Mouse (Mus musculus) intestine, postnatal 0 days (tissue): ENCODE measurements around the gene Ms4a6c. TPM values are rescaled to one million over a fixed set of nuclear protein-coding genes. Genes with fewer than 3 reads are reported as not detected.
"Not testable (repeated sequence)": the region's sequence is repeated elsewhere in the genome, so short reads cannot be mapped to it uniquely, and the experiment has no call there.

Experiments used
- ATAC-seq: fragments of 200-750 bp; cut with Nextera tagmentation; 2 replicates; pipeline ENCODE4 v1.8.0; 2017; ENCODE audit warnings: mild to moderate bottlenecking, moderate TSS enrichment, moderate library complexity
- H3K27ac ChIP-seq: fragments of 300-500 bp; sonication (generic); 2 replicates; pipeline ENCODE4 v1.5.1; 2014; ENCODE audit warnings: mild to moderate bottlenecking, low read depth, low read length, moderate library complexity
- H3K27me3 ChIP-seq: fragments of 300-500 bp; sonication (generic); replicated peaks from 2 replicates; pipeline ENCODE4 v1.6.1; 2014; ENCODE audit warnings: low read length, mixed read lengths; ENCODE audit not compliant: control insufficient read depth, insufficient read depth
- H3K36me3 ChIP-seq: fragments of 300-500 bp; sonication (generic); 2 replicates; pipeline ENCODE4 v1.6.1; 2014; ENCODE audit warnings: mild to moderate bottlenecking, moderate library complexity; ENCODE audit not compliant: control insufficient read depth, insufficient read depth
- H3K4me1 ChIP-seq: fragments of 300-500 bp; sonication (generic); replicated peaks from 2 replicates; pipeline ENCODE4 v1.6.1; 2014; ENCODE audit warnings: antibody characterized with exemption, low read length, mixed read lengths; ENCODE audit not compliant: control insufficient read depth, insufficient read depth
- H3K4me2 ChIP-seq: fragments of 300-500 bp; sonication (generic); replicated peaks from 2 replicates; pipeline ENCODE4 v1.6.1; 2014; ENCODE audit warnings: low read depth, mild to moderate bottlenecking, moderate library complexity
- H3K4me3 ChIP-seq: fragments of 300-500 bp; sonication (generic); 2 replicates; pipeline ENCODE4 v1.5.1; 2014; ENCODE audit warnings: low read depth, low read length
- H3K9ac ChIP-seq: fragments of 300-500 bp; sonication (generic); 2 replicates; pipeline ENCODE4 v1.6.1; 2014; ENCODE audit warnings: mild to moderate bottlenecking, low read depth, low read length
- H3K9me3 ChIP-seq: fragments of 300-500 bp; sonication (generic); 2 replicates; pipeline ENCODE4 v1.6.1; 2016; ENCODE audit warnings: mixed run types; ENCODE audit not compliant: control insufficient read depth
- CTCF ChIP-seq: sonication (generic); IDR thresholded peaks from 2 replicates; pipeline ENCODE4 v1.5.1; 2016; ENCODE audit warnings: low read depth, mild to moderate bottlenecking, control low read depth, antibody characterized with exemption, moderate library complexity
- whole genome bisulfite sequencing: fragments of 180-500 bp; shearing (Covaris S2); extraction: QIAGEN DNeasy Blood & Tissue Kit; methylation state at CpG from one replicate; pipeline ENCODE4 v1.1.7; 2014; 5-methylcytosine and 5-hydroxymethylcytosine counted together
- polyA plus RNA-seq: library from polyadenylated mRNA; unstranded; fragments of >200 nt; fragmentation: Nextera tagmentation; extraction: Ambion mirVana; gene quantifications from 2 replicates; pipeline ENCODE4 v1.2.1, GENCODE M21; 2015

The Ms4a6c gene
- polyA plus RNA-seq, 1 experiment from 2014 or later: 7.9 TPM

DNA sequence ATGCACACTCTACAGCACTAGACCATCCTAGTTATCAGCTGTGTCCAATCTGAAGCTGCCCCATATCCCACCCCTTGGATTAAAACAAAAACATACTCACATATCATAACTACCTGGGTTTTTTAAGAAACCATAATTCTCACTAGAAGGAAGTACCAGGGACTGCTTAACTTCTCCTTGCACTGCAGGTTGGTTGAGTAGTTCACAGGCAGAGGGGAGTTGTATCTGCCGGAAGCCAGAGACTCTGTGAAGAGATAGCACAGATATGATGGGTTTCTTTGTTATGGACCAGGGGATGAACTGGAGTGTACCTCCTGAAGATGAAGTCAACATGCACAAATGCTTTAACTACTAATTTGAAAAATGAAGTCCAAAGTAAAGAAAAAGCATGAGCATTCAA, 31.6 kb downstream of the Ms4a6c start:
- no peak for ATAC-seq
- no peaks in the 10 kb centered on the region for H3K9me3 ChIP-seq
- no peaks in the 10 kb centered on the region for H3K27me3 ChIP-seq
- no peak overlapping the region for H3K9ac ChIP-seq
- H3K4me1 ChIP-seq: no peaks in the 10 kb centered on the region
- no peaks in the 10 kb centered on the region for H3K36me3 ChIP-seq
- 84% methylated on average over 1 of the region's 1 CpGs for WGBS
- no peak overlapping the region for H3K4me2 ChIP-seq
- no peak for TF ChIP-seq CTCF
- H3K27ac ChIP-seq: no peak overlapping the region
- no peak overlapping the region for H3K4me3 ChIP-seq

DNA sequence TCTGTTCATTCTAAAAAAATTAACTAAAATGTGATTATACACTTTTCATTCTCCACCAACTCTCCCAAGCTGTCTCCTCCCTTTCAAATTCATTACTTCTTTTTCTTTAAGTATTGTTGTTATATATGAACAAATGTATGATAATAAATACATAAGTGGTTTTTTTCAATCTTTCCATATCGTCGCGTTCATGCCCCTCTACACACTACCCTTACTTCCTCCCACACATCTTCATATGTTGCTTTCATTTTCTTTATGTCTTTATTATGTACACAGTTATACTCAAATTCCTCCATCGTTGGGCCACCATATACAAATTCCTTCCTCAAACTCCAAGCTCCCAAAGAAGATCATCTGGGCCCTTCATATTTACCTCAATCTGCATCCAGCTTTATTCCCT, 32.2 kb downstream of the Ms4a6c start:
- no peak for TF ChIP-seq CTCF
- 85% methylated on average over 4 of the region's 4 CpGs for WGBS
- Histone ChIP-seq H3K4me3 (no peak overlapping the region), H3K36me3 (no peaks in the 10 kb centered on the region), H3K27me3 (no peaks in the 10 kb centered on the region), H3K9ac (no peak overlapping the region), H3K9me3 (no peaks in the 10 kb centered on the region), H3K4me2 (no peak overlapping the region), H3K4me1 (no peaks in the 10 kb centered on the region), H3K27ac (no peak overlapping the region)
- ATAC-seq: no peak

- H3K9me3 ChIP-seq: no peaks in the 10 kb centered on the region
Observed at GRCm38 (mm10) chr19:11504857-11505256, 35.7 kb downstream of the Ms4a6c start.

DNA sequence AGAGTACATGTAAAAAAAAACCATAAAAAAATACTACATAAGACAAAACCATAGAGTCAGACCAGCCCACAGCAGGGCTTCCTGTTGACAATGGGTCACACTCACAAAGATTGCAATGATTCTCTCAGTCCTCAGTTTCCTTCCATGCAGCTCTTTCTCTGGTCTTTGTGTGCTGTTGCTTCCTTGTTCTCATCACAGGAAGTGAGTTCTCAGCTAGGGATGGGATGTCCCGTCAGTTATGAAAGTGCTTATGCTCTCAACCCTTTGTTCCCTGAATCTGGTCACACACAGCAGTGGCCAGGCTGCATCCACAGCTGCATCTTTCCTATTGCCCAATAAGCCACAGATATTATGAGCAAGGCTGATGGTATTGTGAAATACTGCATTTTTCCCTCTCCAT, 44.3 kb downstream of the Ms4a6c start:
- no peak for TF ChIP-seq CTCF
- no peak overlapping the region for H3K27ac ChIP-seq
- no peak for ATAC-seq
- WGBS: 41% methylated on average over 1 of the region's 1 CpGs
- H3K4me2 ChIP-seq: no peak overlapping the region
- H3K4me1 ChIP-seq: no peaks in the 10 kb centered on the region
- no peak overlapping the region for H3K9ac ChIP-seq
- no peaks in the 10 kb centered on the region for H3K9me3 ChIP-seq
- H3K36me3 ChIP-seq: no peaks in the 10 kb centered on the region
- no peaks in the 10 kb centered on the region for H3K27me3 ChIP-seq
- no peak overlapping the region for H3K4me3 ChIP-seq

More at GRCm38 (mm10) chr19:11504857-11505256, 35.7 kb downstream of the Ms4a6c start:
- WGBS: 59% methylated on average over 1 of the region's 1 CpGs
- ATAC-seq: no peak
- Histone ChIP-seq H3K4me2 (no peak overlapping the region), H3K4me1 (no peaks in the 10 kb centered on the region), H3K36me3 (no peaks in the 10 kb centered on the region), H3K27me3 (no peaks in the 10 kb centered on the region), H3K4me3 (no peak overlapping the region), H3K27ac (no peak overlapping the region), H3K9ac (no peak overlapping the region)
- no peak for TF ChIP-seq CTCF

GRCm38 (mm10) chr19:11516246-11516645, 47.1 kb downstream of the Ms4a6c start, which contains the start of gene Ms4a6b:
TSS of gene Ms4a6b (plus strand) at chr19:11516512.
- Histone ChIP-seq H3K4me1 (no peaks in the 10 kb centered on the region), H3K27me3 (no peaks in the 10 kb centered on the region), H3K9ac (no peak within 1 kb of the TSS), H3K4me3 (no peak within 1 kb of the TSS), H3K4me2 (no peak within 1 kb of the TSS), H3K9me3 (no peaks in the 10 kb centered on the region), H3K36me3 (no peaks in the 10 kb centered on the region), H3K27ac (no peak within 1 kb of the TSS)
- no peak for TF ChIP-seq CTCF
- no peak for ATAC-seq

- H3K27ac ChIP-seq: no peak overlapping the region
- 37% methylated on average over 4 of the region's 4 CpGs for WGBS
Observed at GRCm38 (mm10) chr19:11516845-11517244, 47.7 kb downstream of the Ms4a6c start.

GRCm38 (mm10) chr19:11517373-11517772, 48.2 kb downstream of the Ms4a6c start:
- not testable (repeated sequence) for H3K36me3 ChIP-seq, H3K9me3 ChIP-seq, H3K9ac ChIP-seq, H3K27ac ChIP-seq, H3K4me2 ChIP-seq, H3K4me1 ChIP-seq, ATAC-seq, H3K27me3 ChIP-seq, H3K4me3 ChIP-seq
- 38% methylated on average over 1 of the region's 1 CpGs for WGBS

More at GRCm38 (mm10) chr19:11516845-11517244, 47.7 kb downstream of the Ms4a6c start:
- Histone ChIP-seq H3K36me3 (no peaks in the 10 kb centered on the region), H3K9ac (no peak overlapping the region), H3K4me1 (no peaks in the 10 kb centered on the region), H3K9me3 (no peaks in the 10 kb centered on the region), H3K4me3 (no peak overlapping the region), H3K27me3 (no peaks in the 10 kb centered on the region), H3K4me2 (no peak overlapping the region)
- TF ChIP-seq CTCF: no peak
- no peak for ATAC-seq

DNA sequence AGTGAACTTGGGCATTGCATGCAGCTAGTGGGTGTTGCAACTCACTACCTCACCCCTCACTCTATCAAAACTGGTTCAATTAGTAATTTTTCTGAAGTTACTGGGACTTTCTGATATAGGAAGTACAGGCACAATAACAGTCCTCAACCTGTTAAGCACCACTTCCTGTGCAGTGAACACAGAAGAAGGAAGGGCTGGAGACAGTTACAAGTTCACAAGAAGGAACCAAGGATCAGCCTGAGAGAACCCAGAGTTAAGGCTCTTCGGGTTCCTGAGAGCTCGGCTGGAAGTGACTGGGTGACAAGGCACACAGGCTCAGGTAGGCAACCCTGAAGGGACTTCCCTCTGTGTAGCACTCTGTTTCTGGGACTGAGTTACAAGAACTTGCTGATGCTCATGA, 49.2 kb downstream of the Ms4a6c start:
- H3K36me3 ChIP-seq, ATAC-seq, H3K4me3 ChIP-seq, H3K4me1 ChIP-seq, H3K4me2 ChIP-seq, H3K9ac ChIP-seq, H3K27me3 ChIP-seq, H3K9me3 ChIP-seq, H3K27ac ChIP-seq: not testable (repeated sequence)
- 73% methylated on average over 2 of the region's 2 CpGs for WGBS
